Mouse (Mus musculus): ENCODE data around the gene Kcnip2.

Kcnip2 gene

DNA sequence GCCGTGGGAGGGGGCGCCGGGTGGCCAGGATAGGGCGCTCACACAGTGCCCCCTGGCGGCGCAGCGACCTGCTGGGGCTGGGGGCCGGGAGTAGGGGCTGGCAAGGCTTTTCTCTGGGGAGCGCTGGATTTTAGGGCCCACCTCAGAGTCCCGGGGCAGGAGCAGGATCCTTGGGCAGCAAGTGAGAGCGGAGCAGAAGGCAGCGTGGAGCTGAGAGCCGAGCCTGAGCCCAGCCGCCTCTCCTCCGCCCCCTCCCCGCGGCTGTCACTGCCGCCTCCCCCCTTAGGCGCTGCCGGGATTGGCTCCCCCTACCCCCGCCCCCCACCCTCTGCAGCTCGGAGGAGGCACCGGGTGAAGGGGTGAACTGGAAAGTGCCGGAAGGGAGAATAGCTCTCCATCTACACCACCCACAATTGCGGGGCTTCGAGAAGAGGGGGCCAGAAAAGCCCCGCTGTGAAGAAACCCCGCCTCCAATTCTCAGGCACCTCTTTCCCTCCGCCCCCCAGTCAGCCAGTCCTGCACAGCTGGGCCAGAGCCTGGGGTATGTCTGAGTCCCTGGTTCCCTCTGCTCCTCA lies at the start of gene Kcnip2:
TSS of gene Kcnip2 (minus strand) at position 231 of the 575 bp plus-strand sequence.
- peak; percentile 75 for DNase-seq (ENCODE audit: low spot score)

DNA sequence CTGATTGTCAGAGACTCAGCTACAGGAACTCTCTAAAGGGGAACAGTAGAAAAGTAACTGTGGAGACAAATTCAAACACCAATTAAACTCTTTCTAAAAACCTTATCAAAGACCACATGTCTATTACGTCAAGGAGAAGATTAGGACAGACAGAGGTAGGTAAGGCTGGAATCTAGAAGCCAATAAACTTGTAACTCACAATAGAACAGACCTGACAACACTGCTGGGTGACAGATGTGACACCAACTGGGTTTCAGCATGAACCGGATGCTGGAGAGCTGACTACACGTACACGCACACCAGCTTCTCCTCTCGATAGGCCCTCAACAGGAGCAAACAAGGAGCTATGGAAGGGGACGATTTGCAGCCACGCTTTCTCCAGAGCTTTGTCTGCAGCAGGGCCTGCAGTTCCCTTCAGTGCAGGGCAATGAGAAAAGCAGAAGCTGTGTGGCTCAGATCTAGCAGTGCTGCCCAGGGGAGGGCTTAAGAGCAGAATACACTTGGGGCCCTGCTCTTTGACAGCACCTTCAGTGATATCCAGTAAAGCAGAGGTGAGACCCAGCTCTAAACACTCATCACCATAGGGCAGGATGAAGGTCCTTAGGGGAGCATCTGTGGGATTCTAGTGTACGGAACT lies 39.5 kb upstream of the Kcnip2 start:
- DNase-seq (ENCODE audit: low spot score), result no peak

DNA sequence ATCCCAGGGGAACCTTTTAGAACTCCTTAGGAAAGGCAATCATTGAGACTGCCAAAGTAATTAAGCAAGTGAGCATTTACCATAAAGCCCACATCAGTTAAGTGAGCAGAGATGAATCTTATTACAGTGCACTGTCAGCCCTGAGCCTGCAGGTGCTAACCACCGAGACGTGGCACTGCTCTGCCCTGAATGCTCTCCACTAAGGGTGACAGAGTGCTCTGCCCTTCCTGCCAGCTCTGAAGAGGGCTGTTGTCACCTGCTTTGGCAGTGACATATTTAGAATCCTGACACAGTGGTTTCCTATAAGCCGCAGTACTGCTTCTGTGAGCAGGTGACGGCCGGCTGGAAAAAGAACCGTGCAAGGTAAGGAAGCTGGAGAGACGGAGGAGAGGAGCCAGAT lies 38.7 kb upstream of the Kcnip2 start:
- no peak for DNase-seq (ENCODE audit: low spot score)

DNA sequence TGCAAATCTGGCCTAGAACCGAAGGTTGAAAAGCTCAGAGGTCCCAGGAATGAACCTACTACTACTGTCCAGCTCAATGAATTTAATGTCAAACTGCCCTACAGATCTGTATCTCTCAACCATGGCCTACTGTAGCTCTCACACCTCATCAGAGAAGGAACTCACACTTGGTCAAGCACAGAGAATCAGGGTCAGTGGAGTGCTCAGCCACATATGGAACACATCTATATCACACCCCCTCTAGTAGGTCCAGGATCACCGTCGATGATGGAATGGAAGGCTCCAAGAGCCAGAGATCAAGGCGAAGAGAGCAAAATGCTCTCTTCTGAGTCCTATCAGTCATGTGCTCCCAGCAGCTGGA lies 31.9 kb upstream of the Kcnip2 start:
- DNase-seq (ENCODE audit: low spot score), result no peak

DNA sequence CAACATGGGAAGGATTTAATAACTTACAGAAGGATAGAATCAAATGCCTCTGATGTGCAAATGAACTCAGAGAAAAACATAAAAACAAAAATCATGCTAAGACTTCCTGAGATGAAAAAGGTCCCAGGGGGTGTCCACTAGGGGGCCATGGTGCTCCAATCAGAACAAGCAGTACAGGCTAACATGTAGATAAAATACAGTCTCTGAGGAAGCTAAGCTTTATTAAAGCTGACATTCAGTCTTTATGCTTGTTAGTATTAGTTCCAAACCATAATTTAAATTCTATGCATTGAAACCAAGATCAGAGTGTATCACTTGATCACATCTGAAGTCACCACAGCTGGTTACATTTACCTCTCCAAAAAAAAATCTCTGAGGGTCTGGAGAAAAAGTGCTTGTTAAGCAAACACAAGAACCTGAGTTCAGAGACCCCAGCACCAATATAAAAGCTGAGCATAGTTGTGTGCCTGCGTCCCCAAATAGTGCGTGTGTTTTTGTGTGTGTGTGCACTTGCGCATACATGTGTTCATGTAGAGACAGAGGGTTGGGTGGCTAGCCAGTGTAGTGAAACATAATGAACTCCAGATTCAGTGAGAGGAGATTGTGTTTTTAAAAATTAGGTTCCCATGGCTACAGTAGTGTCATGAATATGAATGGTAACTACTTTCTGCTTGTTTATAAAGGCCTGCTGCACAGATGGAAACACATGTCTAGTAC lies 31.3 kb upstream of the Kcnip2 start:
- DNase-seq (ENCODE audit: low spot score), result no peak

DNA sequence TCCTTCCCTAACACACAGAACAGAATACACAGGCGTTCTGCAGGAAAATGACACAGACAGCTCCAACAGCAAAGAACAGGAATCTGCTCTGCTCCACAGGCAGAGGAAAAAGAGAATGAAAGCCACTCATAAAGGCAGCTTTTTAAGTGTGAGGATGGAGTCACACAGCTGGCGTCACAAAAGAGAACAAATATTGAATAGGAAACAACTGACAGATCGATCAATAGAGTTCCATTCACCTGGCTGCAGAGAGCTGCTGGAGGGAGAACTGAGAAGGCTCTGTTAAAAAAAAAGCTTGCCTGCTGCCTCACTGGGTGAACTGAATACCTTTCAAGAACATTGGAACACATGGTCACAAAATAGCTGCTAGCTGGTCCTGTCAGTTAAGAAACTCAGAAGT lies 28.3 kb upstream of the Kcnip2 start:
- no peak for DNase-seq (ENCODE audit: low spot score)

DNA sequence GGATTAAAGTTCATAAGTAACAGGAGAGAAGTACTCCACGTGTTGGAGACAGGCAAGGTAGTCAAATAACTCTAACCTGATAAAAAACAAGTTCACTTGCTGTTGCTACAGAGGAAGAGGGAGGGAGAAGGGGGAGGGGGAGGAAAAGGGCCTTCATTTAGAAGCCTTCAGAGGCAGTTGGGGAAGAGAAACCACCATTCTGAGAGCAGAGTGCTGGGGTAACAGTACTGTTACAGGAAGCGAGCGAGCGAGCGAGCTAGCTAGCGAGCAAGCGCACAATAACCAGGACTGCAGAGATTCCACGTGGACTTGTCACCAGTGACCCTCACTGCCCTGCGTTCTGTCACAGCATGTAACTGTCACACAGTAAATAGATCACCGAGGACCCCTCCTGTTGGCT lies 27.6 kb upstream of the Kcnip2 start:
- peak; percentile 51 for DNase-seq (ENCODE audit: low spot score)

DNA sequence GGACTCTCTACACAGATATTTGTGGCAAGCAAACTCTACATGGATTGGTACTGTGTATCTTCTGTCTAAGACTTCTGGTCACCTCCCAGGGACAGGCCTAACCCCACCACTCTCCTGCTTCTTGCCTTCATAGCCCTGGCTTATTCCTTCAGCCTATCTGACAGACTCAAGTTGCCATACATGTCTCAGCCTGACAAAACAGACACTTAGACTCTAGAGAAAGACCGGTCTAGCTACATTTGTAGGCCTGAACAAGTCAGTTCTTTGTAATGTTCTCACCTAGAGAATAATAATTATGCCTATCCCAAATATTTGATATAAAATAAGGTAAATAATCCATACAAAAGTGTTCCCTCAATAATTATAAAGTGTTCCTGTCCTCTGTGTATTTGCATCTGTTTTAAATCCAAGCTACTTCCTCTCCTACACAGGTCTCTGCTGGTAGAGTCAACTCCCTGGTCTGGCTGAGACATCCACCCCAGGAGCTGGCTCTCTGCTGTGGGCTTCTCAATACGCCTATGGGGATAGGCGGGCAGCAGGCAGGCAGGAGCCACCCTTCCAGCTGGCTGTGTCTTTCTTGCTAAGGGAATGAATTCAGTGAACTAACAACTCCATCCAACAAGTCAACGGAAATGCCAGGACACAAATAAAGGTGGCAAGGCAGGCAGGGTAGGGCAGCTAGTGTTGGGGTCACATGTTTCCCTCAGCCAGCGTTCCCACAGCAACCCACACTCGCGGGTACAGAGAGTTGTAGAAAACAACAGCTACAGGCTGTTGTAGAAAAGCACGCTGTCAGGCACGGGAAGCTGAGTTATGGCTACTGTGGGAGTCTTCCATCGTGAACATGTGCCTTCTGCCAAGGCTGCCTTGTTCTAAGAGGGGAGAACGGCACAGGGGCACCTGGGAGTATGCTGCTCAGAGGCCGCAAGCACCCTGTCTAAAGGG lies 21.5 kb upstream of the Kcnip2 start:
- no peak for DNase-seq (ENCODE audit: low spot score)

DNA sequence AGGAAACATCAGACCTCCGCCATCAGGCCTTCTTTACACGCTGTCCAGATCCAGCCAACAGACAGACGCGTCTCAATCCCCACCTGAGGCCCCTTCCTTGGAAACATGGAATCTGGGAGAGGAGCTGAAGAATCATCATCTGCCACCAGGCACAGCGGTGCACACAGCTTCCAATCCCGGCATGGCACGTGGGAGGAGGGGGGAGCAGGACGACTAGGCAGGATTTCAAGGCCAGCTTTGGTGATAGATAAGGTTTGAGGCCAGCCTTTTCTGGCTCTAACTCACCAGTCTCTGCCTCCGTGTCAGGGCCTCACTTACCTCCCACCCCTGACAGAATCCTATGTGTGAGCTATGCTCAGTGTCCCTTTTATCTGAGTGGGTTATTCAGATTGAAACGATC lies 19.6 kb upstream of the Kcnip2 start:
- no peak for DNase-seq (ENCODE audit: low spot score)

DNA sequence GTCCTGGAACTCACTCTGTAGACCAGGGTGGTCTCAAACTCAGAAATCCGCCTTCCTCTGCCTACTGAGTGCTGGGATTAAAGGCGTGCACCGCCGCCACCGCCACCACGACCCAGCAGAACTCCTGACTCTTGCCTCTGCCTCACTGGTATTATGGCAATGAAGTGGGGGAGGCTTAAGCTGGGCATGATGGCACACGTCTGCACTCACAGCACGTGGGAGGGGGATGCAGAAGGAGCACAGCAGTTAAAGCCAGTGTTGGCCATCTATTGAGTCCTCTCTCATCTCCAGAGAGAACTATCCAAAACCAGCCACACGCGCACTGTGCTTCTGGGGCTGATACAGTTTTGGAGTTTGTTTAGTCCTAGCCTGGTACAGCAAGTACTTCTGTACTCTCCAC lies 17.8 kb upstream of the Kcnip2 start:
- no peak for DNase-seq (ENCODE audit: low spot score)

DNA sequence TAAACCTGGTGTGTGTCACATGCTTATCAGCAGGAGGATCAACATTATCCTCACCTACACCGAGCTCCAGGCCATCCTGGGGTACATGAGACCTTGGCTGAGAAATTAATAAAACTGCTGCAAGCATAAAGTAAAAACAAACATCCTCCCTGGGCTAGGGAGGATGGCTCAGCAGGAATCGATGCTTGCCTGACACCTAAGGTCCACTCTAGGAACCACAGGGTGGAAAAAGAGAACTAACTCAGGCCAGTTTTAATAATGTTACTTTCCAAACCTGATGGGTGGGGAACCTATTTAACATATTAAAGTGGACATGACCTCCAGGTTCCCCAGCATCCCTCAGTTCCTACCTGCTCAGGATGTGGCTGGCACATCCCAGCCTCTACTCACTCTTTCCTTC lies 14.8 kb upstream of the Kcnip2 start:
- no peak for DNase-seq (ENCODE audit: low spot score)

DNA sequence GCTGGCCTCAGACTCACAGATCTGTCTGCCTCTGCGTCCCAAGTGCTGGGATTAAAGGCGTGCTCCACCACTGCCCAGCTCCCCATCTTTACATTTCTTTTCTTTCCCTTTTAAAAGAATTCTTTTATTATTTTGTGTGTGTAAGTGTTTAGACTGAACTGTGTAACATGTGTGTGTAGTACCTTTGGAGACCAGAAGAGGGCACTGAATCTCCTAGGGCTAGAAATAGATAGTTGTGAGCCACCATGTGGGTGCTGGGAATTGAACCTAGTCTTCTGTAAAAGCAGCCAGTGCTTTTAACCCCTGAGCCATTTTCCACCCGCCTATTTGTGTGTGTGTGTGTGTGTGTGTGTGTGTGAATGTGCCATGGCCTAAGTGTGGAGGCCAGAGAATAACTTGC lies 11.9 kb upstream of the Kcnip2 start:
- DNase-seq (ENCODE audit: low spot score), result no peak

DNA sequence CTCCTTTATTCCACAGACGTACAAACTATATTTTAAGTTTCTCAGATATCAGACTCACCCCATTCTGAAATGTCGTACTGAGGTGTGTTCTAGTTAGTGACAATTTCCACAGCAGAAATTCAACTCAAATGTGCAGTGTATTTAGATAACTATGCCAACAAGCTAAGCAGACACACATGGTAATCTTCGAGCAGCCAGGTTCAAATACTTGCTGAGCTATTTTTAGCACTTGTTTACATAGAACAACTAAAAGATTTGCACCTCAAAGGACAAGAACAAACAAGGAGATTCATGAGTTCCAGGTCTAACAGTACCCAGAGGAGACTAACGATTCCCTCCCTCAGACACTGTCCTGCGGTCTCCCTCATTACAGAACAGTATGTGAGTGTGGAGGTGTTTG lies 11.3 kb upstream of the Kcnip2 start:
- DNase-seq (ENCODE audit: low spot score), result no peak

DNA sequence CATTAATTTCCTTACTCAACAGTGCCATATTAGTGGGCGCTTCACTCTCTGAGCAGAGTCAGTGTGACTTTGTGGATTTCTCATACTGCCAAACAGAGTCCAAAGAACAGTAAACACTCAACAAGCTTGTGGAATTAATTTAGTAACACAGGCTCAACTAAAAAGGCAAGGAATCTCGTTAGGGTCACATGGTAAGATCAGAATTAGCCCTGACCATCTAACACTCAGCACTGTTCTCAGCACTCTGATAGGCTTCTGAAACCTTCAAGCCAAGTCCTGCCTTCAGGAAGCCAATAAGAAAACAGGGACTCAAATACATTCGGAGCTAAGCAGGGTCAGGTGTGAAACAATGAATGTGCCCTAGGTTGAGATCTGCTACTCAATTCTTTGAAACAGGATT lies 10.3 kb upstream of the Kcnip2 start:
- no peak for DNase-seq (ENCODE audit: low spot score)

DNA sequence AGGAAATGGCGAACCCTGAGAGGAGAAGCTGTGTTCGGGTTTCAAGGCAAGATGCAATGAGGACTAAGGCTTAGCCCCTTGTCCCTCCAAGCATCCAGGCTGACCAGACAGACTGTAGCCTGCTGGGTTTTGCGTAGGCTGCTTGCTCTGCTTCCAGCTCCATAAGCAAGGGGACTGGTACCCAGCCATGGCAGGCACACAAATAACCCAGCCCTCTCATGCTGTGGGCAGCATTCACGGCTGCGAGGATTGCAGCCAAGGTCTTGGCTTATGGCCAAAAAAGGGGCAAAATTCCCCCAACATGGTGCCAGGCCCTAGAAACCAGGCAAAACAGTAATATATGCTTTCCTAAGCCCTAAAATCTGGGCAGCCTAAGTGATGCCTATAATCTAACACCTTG lies 6.0 kb upstream of the Kcnip2 start:
- DNase-seq (ENCODE audit: low spot score), result no peak

DNA sequence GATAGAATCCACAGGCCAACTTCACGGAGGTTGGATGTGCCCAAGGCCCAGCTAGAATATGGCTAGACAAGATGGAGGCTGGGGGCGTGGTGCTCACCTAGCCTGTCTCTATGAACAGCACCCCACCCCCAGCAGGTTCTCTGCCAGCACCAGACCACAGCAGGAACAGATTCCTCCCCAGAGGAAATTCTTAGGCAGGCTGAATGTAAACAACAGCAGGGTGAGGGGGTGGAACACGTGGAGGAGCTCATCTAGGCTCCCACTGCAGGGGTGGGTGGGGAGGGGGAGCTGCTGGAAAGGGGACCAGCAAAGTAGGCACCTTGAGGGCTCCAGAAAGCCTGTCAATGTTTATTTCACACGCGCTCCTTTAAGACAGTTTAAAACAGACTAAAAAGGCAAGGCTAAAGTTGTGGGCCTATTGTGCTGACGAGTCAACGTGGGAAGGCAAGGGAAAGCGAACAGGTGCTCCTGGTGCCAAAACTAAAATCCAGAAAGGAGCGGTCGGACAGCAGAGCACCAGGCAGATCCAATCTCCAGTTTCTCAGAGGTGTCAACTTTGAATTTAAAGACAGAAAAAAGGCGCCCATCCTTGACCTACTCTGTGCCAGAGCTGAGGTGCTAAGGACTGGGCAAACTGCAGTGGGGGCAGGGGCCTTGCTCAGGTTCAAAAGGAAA lies 2.1 kb upstream of the Kcnip2 start:
- peak; percentile 75 for DNase-seq (ENCODE audit: low spot score)

DNA sequence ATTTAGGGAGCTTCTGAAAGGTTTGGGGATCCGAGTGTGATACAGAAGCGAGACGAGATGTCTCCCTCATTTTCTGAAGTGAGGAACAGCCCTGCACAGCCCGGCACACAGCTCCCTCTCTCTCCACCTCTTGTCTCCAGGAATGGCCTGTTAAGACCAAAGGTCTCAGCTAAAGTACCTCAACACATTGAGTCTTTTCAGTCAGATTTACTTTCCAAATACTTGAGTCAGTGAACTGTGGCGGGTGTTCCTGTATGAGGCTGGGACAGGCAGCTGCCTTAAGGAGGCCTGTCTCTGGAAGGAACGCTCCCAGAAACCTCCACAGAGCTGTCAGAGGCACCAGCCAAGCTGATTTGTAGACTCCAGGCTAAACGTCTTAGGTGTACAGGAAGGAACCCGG lies 866 bp upstream of the Kcnip2 start:
- no peak for DNase-seq (ENCODE audit: low spot score)

DNA sequence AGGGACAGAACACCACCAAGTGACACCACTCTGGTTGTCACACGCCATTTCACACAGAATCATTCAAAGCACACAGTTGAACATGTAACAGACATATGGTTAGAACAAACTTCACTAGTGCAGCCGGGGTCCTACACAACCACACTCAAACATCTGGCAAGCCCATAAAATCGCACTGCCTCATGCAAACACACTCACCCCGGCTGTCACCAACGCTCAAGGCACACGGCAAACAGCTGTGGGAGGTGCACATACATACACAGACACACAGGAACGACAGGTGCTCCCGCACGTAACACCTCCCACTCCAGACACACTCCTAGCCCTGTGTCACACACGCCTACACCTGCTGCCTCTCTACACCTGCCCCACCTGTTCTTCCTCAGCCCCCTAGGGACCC lies 691 bp downstream of the Kcnip2 start:
- no peak for DNase-seq (ENCODE audit: low spot score)

DNA sequence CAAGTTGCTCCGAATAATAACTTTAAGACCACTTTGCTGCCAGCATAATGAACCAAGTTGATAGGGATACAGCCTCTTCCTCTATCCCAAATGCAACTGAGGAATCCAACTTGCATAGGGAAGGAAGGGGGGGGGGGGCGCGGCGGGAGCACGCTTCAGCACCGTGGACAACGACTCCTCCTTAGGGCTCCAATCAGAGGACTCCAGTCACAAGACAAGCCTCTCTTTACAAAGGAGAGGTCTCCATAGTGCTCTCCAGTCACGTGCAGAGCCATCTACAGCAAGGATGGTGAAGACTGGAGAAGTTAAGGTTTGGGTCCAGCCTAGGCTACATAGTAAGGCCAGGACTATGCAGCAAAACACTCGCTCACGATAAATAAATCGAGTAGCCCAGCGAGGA lies 2.1 kb downstream of the Kcnip2 start:
- peak; percentile 71 for DNase-seq (ENCODE audit: low spot score)

DNA sequence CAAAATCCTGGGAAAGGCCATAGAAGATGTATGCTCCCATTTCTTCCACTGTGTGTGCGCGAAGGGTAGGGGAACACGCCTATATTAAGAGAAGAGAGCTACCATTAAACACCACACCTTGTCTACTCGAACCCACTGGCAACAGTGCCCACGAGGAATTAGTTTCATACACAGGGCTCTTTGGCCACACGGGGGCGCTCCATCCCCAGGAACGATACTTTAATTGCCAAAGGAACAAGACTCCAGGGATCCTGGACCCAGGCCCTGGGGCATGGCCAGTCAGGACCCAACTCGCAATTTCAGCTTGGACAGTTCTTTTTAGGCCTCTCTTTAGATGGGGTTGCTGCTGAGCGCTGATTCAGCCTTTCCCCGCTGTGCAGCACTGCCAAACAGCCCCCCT lies 2.6 kb downstream of the Kcnip2 start:
- DNase-seq (ENCODE audit: low spot score), result peak; percentile 62

DNA sequence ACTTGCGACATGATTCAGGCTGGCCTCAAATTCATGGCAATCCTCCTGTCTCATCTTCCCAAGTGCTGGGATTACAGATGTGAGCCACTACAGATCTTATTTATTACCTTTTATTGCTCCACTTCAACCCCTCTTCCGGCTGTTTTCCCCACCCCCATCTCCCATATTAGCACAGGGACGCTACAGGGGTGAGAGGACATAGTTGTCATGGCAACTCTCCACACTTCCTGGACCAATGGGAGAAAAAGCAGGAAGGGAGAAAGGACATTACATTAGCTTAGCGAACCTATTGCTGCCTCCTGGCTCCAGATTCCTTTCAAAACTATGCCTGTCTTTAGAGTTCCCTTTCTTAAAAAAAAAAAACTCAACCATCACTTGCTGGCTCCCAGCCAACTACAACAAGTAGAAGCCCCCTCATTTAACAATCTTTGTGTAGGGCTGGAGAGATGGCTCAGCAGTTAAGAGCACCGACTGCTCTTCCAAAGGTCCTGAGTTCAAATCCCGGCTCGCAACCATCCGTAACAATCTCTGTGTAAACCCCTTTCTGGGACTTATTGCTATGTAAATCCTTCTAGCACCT lies 3.1 kb downstream of the Kcnip2 start:
- DNase-seq (ENCODE audit: low spot score), result no peak

DNA sequence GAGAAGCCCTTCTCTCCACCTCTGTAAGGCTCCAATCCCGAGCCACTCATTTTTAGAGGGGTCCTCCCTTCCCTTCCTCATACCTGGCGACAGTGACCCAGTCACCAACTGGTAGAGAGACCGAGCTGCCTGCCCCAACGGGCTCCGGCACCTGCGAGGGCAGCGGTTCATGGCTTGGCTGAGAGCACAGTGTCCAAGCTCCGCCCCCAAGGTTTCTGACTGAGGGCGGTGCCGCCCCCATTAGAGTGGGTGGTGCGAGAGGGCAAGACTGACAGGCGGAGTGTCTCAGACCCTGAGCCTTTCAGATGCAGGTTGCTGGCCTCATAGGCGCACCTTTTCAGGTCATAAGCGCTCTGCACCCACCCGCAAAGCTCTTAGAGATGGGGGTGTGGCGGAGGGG lies 3.7 kb downstream of the Kcnip2 start:
- no peak for DNase-seq (ENCODE audit: low spot score)

Measured in yolk sac, embryonic 10.5 days (tissue).